Mouse (Mus musculus) embryonic fibroblast, embryonic 13.5 days (primary cell): ENCODE measurements around the gene Heg1.

ENCODE experiments used
- CTCF ChIP-seq: IDR thresholded peaks from 2 replicates; pipeline ENCODE4 v1.5.1; 2011; ENCODE audit warnings: mild to moderate bottlenecking, control low read depth, low read length, moderate library complexity, borderline replicate concordance; ENCODE audit not compliant: insufficient read depth
- POLR2A ChIP-seq: IDR thresholded peaks from 2 replicates; pipeline ENCODE4 v1.6.1; 2011; ENCODE audit warnings: low read depth, mild to moderate bottlenecking, control low read depth, low read length, moderate library complexity

DNA sequence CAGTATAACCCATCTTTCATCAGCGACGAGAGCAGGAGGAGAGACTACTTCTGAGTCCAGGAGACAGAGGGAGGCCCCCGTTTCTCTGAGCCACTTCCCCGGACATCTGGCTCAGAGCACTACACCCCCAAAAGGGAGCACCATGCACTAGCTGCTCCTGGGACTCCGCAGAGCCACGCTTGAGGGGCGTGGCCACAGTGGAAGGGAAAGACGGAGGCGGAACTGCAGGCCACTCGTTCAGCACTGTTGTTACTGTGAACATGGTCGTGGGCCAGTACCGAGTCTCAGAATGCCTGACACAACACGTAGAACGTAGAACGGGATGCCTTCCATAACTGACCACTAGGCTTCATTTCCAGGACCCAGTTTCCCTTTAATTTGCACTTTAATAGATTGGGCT, 82.6 kb downstream of the Heg1 start:
- TF ChIP-seq POLR2A (no peak), CTCF (no peak)
